Mouse (Mus musculus) heart, embryonic 11.5 days (tissue): Measurements from ENCODE around the gene Cercam. TPM values are rescaled to one million over a fixed set of nuclear protein-coding genes. Genes with fewer than 3 reads are reported as not detected.

Experiments used
- ATAC-seq: fragments of 200-750 bp; cut with Nextera tagmentation; replicated peaks from 2 replicates; pipeline ENCODE4 v1.8.0; 2017; ENCODE audit warnings: moderate library complexity; ENCODE audit not compliant: insufficient number of reproducible peaks, low FRiP score, low TSS enrichment
- H3K27ac ChIP-seq: fragments of 300-500 bp; sonication (generic); 2 replicates; pipeline ENCODE4 v1.5.1; 2014; ENCODE audit warnings: mild to moderate bottlenecking, low read depth, low read length
- H3K27me3 ChIP-seq: fragments of 300-500 bp; sonication (generic); 2 replicates; pipeline ENCODE4 v1.6.1; 2014; ENCODE audit warnings: mild to moderate bottlenecking, low read length, mixed read lengths; ENCODE audit not compliant: control insufficient read depth, insufficient read depth
- H3K36me3 ChIP-seq: fragments of 300-500 bp; sonication (generic); 2 replicates; pipeline ENCODE4 v1.6.1; 2014; ENCODE audit warnings: mild to moderate bottlenecking, low read length, moderate library complexity, mixed read lengths; ENCODE audit not compliant: control insufficient read depth, insufficient read depth
- H3K4me1 ChIP-seq: fragments of 300-500 bp; sonication (generic); 2 replicates; pipeline ENCODE4 v1.6.1; 2014; ENCODE audit warnings: low read length; ENCODE audit not compliant: control insufficient read depth, insufficient read depth
- H3K4me2 ChIP-seq: fragments of 300-500 bp; sonication (generic); 2 replicates; pipeline ENCODE4 v1.6.1; 2014; ENCODE audit warnings: mild to moderate bottlenecking, moderate library complexity
- H3K4me3 ChIP-seq: fragments of 300-500 bp; sonication (generic); 2 replicates; pipeline ENCODE4 v1.5.1; 2014; ENCODE audit warnings: low read depth, low read length
- H3K9ac ChIP-seq: fragments of 300-500 bp; sonication (generic); 2 replicates; pipeline ENCODE4 v1.6.1; 2014; ENCODE audit warnings: mild to moderate bottlenecking, low read depth, low read length, moderate library complexity
- H3K9me3 ChIP-seq: fragments of 300-500 bp; sonication (generic); replicated peaks from 2 replicates; pipeline ENCODE4 v1.6.1; 2016; ENCODE audit warnings: low read length; ENCODE audit not compliant: control insufficient read depth
- WGBS: fragments of 180-500 bp; shearing (Covaris S2); extraction: QIAGEN DNeasy Blood & Tissue Kit; methylation state at CpG from one replicate; pipeline ENCODE4 v1.1.7; 2014; ENCODE audit not compliant: insufficient replicate concordance; 5-methylcytosine and 5-hydroxymethylcytosine counted together
- polyA plus RNA-seq: library from polyadenylated mRNA; unstranded; fragments of >200 nt; fragmentation: Nextera tagmentation; extraction: Ambion mirVana; gene quantifications from 2 replicates; pipeline ENCODE4 v1.2.1, GENCODE M21; 2014

Gene Cercam
- polyA plus RNA-seq, 1 experiment from 2014 or later = 17.9 TPM

DNA sequence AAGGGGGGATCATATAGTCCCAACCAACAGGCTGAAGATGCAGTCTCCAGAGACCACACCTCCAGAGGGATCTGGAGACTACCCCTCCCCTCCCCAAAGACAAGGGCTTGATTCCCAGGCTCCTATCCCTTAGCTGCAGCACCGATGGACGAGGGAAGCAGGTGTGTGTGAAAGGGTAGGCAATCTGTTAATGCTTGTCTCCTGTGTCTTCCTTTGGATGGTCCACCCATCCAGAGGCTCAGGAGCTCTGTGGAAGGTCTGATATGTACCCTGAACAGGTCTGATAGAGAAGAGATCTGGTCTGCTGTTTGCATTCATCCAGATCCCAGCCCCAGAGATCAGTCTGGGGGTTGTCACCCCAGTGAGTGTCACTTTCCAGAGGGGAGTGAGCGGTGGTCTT lies 22.1 kb upstream of the Cercam start:
- no peak overlapping the region for H3K4me3 ChIP-seq
- peaks cover 8% of the 10 kb centered on the region for H3K36me3 ChIP-seq
- H3K4me2 ChIP-seq = no peak overlapping the region
- peaks cover 58% of the 10 kb centered on the region for H3K27me3 ChIP-seq
- H3K9me3 ChIP-seq = no peaks in the 10 kb centered on the region
- ATAC-seq = no peak
- no peak overlapping the region for H3K9ac ChIP-seq
- no peak overlapping the region for H3K27ac ChIP-seq
- H3K4me1 ChIP-seq = peaks cover 10% of the 10 kb centered on the region
- 50% methylated on average over 3 of the region's 3 CpGs for WGBS

GRCm38 (mm10) chr2:29849041-29849440 lies 19.9 kb upstream of the Cercam start:
- no peaks in the 10 kb centered on the region for H3K36me3 ChIP-seq
- no peak overlapping the region for H3K27ac ChIP-seq
- H3K4me2 ChIP-seq = no peak overlapping the region
- no peak for ATAC-seq
- peaks cover 43% of the 10 kb centered on the region for H3K27me3 ChIP-seq
- 71% methylated on average over 8 of the region's 8 CpGs for whole genome bisulfite sequencing
- H3K4me1 ChIP-seq = peaks cover 10% of the 10 kb centered on the region
- H3K9ac ChIP-seq = no peak overlapping the region
- no peak overlapping the region for H3K4me3 ChIP-seq
- no peaks in the 10 kb centered on the region for H3K9me3 ChIP-seq

- no peak for ATAC-seq
- no peaks in the 10 kb centered on the region for H3K9me3 ChIP-seq
- no peak overlapping the region for H3K4me2 ChIP-seq
- H3K9ac ChIP-seq = no peak overlapping the region
- H3K27ac ChIP-seq = no peak overlapping the region
- no peak overlapping the region for H3K4me3 ChIP-seq
- 56% methylated on average over 5 of the region's 5 CpGs for WGBS
- H3K36me3 ChIP-seq = no peaks in the 10 kb centered on the region
- H3K4me1 ChIP-seq = peaks cover 10% of the 10 kb centered on the region
- H3K27me3 ChIP-seq = peaks cover 34% of the 10 kb centered on the region
Measured at GRCm38 (mm10) chr2:29849841-29850480, 19.0 kb upstream of the Cercam start.

- peaks cover 8% of the 10 kb centered on the region; the same call in 1 of the 2 replicates for H3K27me3 ChIP-seq
Measured at GRCm38 (mm10) chr2:29852957-29853485, 15.9 kb upstream of the Cercam start.

GRCm38 (mm10) chr2:29853736-29854135 lies 15.2 kb upstream of the Cercam start:
- H3K4me2 ChIP-seq = no peak overlapping the region
- no peaks in the 10 kb centered on the region for H3K36me3 ChIP-seq
- no peaks in the 10 kb centered on the region for H3K4me1 ChIP-seq
- no peak for ATAC-seq
- no peak overlapping the region for H3K4me3 ChIP-seq
- no peak overlapping the region for H3K9ac ChIP-seq
- peaks cover 9% of the 10 kb centered on the region; the same call in 1 of the 2 replicates for H3K27me3 ChIP-seq
- WGBS = 70% methylated on average over 5 of the region's 5 CpGs
- no peaks in the 10 kb centered on the region for H3K9me3 ChIP-seq
- no peak overlapping the region for H3K27ac ChIP-seq

More at GRCm38 (mm10) chr2:29852957-29853485, 15.9 kb upstream of the Cercam start:
- Histone ChIP-seq H3K4me2 (no peak overlapping the region), H3K4me3 (no peak overlapping the region), H3K36me3 (no peaks in the 10 kb centered on the region), H3K4me1 (no peaks in the 10 kb centered on the region), H3K9me3 (no peaks in the 10 kb centered on the region), H3K27ac (no peak overlapping the region), H3K9ac (no peak overlapping the region)
- no peak for ATAC-seq
- 56% methylated on average over 4 of the region's 4 CpGs for WGBS

GRCm38 (mm10) chr2:29855585-29856210 lies 13.3 kb upstream of the Cercam start:
- ATAC-seq = no peak
- H3K27me3 ChIP-seq = peaks cover 6% of the 10 kb centered on the region; the same call in 1 of the 2 replicates
- H3K4me1 ChIP-seq = no peaks in the 10 kb centered on the region
- no peaks in the 10 kb centered on the region for H3K9me3 ChIP-seq
- H3K4me2 ChIP-seq = no peak overlapping the region
- H3K9ac ChIP-seq = no peak overlapping the region
- H3K36me3 ChIP-seq = no peaks in the 10 kb centered on the region
- H3K4me3 ChIP-seq = no peak overlapping the region
- no peak overlapping the region for H3K27ac ChIP-seq
- WGBS = 76% methylated on average over 10 of the region's 10 CpGs

- no peak overlapping the region for H3K27ac ChIP-seq
- no peak for ATAC-seq
- no peak overlapping the region; the same call in 1 of the 2 replicates for H3K9ac ChIP-seq
- H3K9me3 ChIP-seq = no peaks in the 10 kb centered on the region
- no peak overlapping the region for H3K4me3 ChIP-seq
- 29% methylated on average over 19 of the region's 19 CpGs for WGBS
- H3K4me2 ChIP-seq = no peak overlapping the region
- peaks cover 6% of the 10 kb centered on the region; the same call in 1 of the 2 replicates for H3K27me3 ChIP-seq
- no peaks in the 10 kb centered on the region for H3K36me3 ChIP-seq
- no peaks in the 10 kb centered on the region for H3K4me1 ChIP-seq
Measured at GRCm38 (mm10) chr2:29856451-29857260, 12.3 kb upstream of the Cercam start.

DNA sequence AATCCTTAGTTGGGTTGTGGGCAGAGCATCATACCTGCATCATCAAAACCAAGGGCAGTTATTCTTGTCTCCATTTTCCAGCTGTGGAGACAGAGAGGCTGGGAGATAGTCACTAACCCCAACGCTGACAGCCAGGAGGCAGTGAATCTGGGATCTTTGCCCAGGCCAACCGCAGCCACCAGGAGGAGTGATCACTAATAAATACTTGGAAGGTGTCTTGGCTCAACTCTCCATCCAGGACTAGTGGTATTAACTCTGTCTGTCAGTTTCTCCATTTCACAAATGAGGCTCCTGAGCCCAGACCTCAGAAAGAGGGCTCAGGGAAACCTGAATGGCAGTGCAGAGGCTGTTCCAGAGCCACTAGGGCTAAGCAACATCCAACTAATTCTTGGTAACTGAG lies 11.6 kb upstream of the Cercam start:
- 49% methylated on average over 2 of the region's 2 CpGs for WGBS
- ATAC-seq = no peak

More for the DNA sequence above, 11.6 kb upstream of the Cercam start:
- peaks cover 6% of the 10 kb centered on the region; the same call in 1 of the 2 replicates for H3K27me3 ChIP-seq
- no peaks in the 10 kb centered on the region for H3K9me3 ChIP-seq
- no peak overlapping the region for H3K27ac ChIP-seq
- no peaks in the 10 kb centered on the region for H3K36me3 ChIP-seq
- no peak overlapping the region for H3K9ac ChIP-seq
- no peak overlapping the region for H3K4me2 ChIP-seq
- no peaks in the 10 kb centered on the region for H3K4me1 ChIP-seq
- no peak overlapping the region for H3K4me3 ChIP-seq
